Mouse (Mus musculus): ENCODE data around the gene Calm3. TPM values are rescaled to one million over a fixed set of nuclear protein-coding genes. Genes with fewer than 3 reads are reported as not detected.
"Not testable (repeated sequence)": the region's sequence is repeated elsewhere in the genome, so short reads cannot be mapped to it uniquely, and the experiment has no call there.

The Calm3 gene
- 100 to 1,000 TPM; 334 to 349 TPM for total RNA-seq (2021)
- long read RNA-seq, experiment 1, transcript Calm3-201 (6 exons, 2,290 nt): major isoform, 1,039 of 1,131 reads
- long read RNA-seq, experiment 1, partial matches to known transcripts: 25 of 1,131 reads
- long read RNA-seq, experiment 1, other reads (novel, unspliced or antisense): 67 of 1,131 reads
- long read RNA-seq, experiment 2, transcript Calm3-201 (6 exons, 2,290 nt): major isoform, 709 of 793 reads
- long read RNA-seq, experiment 2, partial matches to known transcripts: 27 of 793 reads
- long read RNA-seq, experiment 2, other reads (novel, unspliced or antisense): 57 of 793 reads

GRCm38 (mm10) chr7:16924037-16924834 is at the start of gene Calm3:
TSS of gene Calm3 (minus strand) at chr7:16924114.
- DNase-seq (ENCODE audit: low spot score): peak; percentile 100

- no peak for DNase-seq (ENCODE audit: low spot score)
These were observed 47.2 kb upstream of the Calm3 start for GRCm38 (mm10) chr7:16971160-16971559.

- no peak for DNase-seq (ENCODE audit: low spot score)
These were observed 44.5 kb upstream of the Calm3 start for GRCm38 (mm10) chr7:16968414-16968813.

- no peak for DNase-seq (ENCODE audit: low spot score)
These were observed 37.8 kb upstream of the Calm3 start for GRCm38 (mm10) chr7:16961678-16962077.

- DNase-seq (ENCODE audit: low spot score): no peak
These were observed 35.7 kb upstream of the Calm3 start, which contains the start of gene Pnmal1 for GRCm38 (mm10) chr7:16959539-16960187. TSS of gene Pnmal1 (plus strand) at chr7:16959679.

- no peak for DNase-seq (ENCODE audit: low spot score)
These were observed 32.7 kb upstream of the Calm3 start for GRCm38 (mm10) chr7:16956410-16957265.

- DNase-seq (ENCODE audit: low spot score): no peak
These were observed 31.8 kb upstream of the Calm3 start for GRCm38 (mm10) chr7:16955712-16956111.

- DNase-seq (ENCODE audit: low spot score): not testable (repeated sequence)
These were observed 29.9 kb upstream of the Calm3 start for GRCm38 (mm10) chr7:16953776-16954175.

- peak; percentile 78 for DNase-seq (ENCODE audit: low spot score)
These were observed 27.1 kb upstream of the Calm3 start for GRCm38 (mm10) chr7:16950861-16951635.

- peak; percentile 69 for DNase-seq (ENCODE audit: low spot score)
These were observed 26.3 kb upstream of the Calm3 start for GRCm38 (mm10) chr7:16949908-16950841.

- DNase-seq (ENCODE audit: low spot score): no peak
These were observed 25.1 kb upstream of the Calm3 start for GRCm38 (mm10) chr7:16948923-16949458.

- no peak for DNase-seq (ENCODE audit: low spot score)
These were observed 24.0 kb upstream of the Calm3 start for GRCm38 (mm10) chr7:16947959-16948361.

GRCm38 (mm10) chr7:16947349-16947895 is 23.5 kb upstream of the Calm3 start:
- DNase-seq (ENCODE audit: low spot score): no peak

GRCm38 (mm10) chr7:16946441-16947348 is 22.8 kb upstream of the Calm3 start:
- DNase-seq (ENCODE audit: low spot score): no peak

- DNase-seq (ENCODE audit: low spot score): no peak
These were observed 21.5 kb upstream of the Calm3 start for GRCm38 (mm10) chr7:16945419-16945818.

- no peak for DNase-seq (ENCODE audit: low spot score)
These were observed 20.9 kb upstream of the Calm3 start for GRCm38 (mm10) chr7:16944808-16945315.

GRCm38 (mm10) chr7:16944061-16944807 is 20.3 kb upstream of the Calm3 start, which contains the start of gene Pnmal2:
TSS of gene Pnmal2 (plus strand) at chr7:16944682.
- DNase-seq (ENCODE audit: low spot score): no peak

All from gastrocnemius, adult 18-20 months (tissue).